Mouse (Mus musculus) erythroblast, embryonic 14.5 days (primary cell): ENCODE measurements around the gene Cyth3.

Experiments used
- GATA1 ChIP-seq: IDR thresholded peaks from 2 replicates; pipeline ENCODE4 v1.6.1; 2012; ENCODE audit warnings: low read length, inconsistent platforms, mixed read lengths
- TAL1 ChIP-seq: IDR thresholded peaks from 3 replicates; pipeline ENCODE4 v1.6.1; 2012; ENCODE audit warnings: low read length, inconsistent platforms, mixed read lengths

DNA sequence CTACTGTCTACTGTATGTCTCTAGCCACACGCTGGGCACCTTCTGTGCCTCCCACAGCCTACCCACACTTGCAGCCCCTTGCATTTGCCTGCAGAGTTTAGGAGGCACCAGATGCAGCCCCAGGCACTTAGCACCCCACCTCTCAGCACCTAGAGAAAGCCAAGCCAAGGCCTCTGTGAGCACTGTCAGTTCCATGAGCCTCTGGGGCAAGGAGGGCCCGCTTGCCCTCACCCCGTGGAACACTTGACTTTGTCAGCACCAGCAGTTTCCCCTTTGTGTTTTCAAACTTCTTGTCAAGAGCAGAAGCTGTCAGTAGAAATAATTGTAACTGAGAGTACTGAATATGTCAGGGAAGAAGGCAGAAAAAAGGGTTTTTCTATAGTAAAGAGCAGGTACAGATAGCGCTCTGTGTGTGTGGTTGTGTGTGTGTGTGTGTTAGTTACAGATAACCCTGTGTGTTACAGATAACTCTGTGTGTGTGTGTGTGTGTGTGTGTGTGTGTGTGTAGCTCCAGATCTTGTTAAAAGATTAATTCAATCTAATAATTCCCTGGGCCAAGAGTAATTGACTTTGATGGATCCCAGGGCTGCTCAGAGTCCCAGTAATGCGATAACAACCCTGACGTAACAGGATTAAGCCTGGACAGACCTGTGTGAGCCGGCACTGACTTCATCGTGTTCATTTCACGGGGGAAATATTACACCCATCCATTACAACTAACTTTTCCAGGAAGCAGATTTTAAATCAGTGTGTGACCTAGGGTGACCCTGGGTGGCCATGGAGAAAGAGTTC lies 84.0 kb downstream of the Cyth3 start:
- no peak for TF ChIP-seq TAL1
- TF ChIP-seq GATA1: no peak
